Mouse (Mus musculus) heart, postnatal 10 days (tissue): Measurements from ENCODE around the gene Fam24b. TPM values are rescaled to one million over a fixed set of nuclear protein-coding genes. Genes with fewer than 3 reads are reported as not detected.
A peak's percentile ranks its signal among the peaks of the same experiment; 100 is the strongest.

ENCODE experiments used
- DNase-seq, 2 experiments: peaks; one replicate each; pipeline ENCODE4 v3.0.0; 2021
- intact Hi-C: fragments of 180-260 bp; cut with DNase I; formaldehyde crosslinking; loops from one replicate; pipeline ENCODE4 v1.15.1; 2025
- total RNA-seq, 2 experiments: library from RNA; stranded (reverse); gene quantifications; 2 replicates each; pipeline ENCODE4 v1.2.3; 2021

The Fam24b gene
- not detected for total RNA-seq

DNA sequence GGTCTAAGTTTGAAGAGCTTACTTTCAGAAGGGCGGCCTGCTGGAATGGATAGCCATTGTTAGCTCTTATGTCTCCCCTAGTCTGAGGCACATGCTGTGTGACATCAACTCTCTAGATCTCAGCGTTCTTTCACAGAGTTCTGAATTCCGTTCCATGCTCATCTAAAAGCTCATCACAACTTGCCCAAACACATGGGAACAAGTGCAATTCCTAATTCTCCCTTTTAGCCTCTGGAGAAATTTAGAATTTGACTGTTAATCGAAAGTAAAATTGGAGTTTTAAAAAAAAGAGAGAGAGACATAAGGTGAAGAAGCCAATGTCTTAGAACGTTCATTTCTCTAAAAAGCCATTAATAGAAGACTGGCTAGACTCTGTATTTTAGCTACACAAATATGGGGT is at the start of gene Fam24b:
Fam24b (minus strand) TSS at position 101 of the 400 bp plus-strand sequence.
- intact Hi-C loops, result loop anchor here (10.0 kb wide), 1 partner anchor 215 kb away; no protein-coding TSS in a partner anchor
- DNase-seq, result no peak

DNA sequence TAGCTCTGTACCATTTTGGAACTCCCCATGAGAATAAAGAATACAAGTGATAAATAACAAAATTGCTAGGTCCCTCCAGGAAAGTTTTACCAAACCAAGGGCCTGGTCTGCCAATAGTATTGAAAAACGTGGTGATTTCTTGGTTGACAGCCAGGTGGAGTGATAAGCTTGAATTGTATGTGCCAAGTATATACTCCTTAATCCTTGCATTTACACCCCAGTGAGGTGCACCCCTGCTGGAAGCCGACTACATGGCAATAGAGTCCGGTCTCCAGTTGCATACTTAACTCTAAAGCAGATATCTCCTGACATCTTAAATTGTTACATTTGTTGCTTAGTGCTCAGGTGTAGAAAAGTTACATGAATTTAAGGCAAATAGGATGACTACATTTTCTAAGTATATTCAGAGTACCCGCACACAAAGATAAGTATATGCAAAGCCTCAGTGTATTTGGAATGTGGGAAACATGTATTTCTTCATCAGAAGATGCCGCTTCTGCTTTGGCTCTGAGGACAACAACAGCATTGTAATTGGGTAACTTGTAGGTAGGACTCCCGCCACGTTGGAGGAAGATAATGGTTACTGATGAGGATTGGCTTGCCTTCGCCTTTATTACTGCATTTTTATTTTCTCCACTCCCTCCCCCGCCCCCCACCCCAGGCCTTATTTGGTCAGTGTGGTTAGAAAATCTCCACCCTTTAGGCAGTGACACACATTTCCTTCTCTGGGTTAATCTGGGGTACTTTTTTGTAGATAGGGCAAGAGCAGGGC is 42.8 kb upstream of the Fam24b start:
- intact Hi-C loops, result no loop called here
- DNase-seq, result no peak

DNA sequence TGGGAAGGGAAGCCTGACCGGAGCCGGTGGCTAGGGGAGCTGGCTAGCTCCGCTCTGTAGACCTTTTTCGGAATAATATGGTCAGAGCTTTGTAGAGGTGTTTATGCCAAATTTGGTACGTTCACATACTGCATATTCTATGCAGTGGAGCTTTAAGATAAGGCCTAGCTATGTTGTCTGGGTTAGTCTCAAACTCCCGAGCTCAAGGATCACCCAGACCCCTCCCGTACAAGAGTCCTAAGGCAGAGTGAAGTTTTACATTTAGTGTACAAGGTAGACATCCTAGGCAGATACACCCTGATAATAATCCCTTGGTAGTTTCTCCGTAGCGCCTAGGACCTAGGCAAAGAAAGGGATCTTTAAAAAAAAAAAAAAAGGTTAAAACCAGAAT is 42.1 kb upstream of the Fam24b start:
- intact Hi-C loops, result no loop called here
- no peak for DNase-seq

DNA sequence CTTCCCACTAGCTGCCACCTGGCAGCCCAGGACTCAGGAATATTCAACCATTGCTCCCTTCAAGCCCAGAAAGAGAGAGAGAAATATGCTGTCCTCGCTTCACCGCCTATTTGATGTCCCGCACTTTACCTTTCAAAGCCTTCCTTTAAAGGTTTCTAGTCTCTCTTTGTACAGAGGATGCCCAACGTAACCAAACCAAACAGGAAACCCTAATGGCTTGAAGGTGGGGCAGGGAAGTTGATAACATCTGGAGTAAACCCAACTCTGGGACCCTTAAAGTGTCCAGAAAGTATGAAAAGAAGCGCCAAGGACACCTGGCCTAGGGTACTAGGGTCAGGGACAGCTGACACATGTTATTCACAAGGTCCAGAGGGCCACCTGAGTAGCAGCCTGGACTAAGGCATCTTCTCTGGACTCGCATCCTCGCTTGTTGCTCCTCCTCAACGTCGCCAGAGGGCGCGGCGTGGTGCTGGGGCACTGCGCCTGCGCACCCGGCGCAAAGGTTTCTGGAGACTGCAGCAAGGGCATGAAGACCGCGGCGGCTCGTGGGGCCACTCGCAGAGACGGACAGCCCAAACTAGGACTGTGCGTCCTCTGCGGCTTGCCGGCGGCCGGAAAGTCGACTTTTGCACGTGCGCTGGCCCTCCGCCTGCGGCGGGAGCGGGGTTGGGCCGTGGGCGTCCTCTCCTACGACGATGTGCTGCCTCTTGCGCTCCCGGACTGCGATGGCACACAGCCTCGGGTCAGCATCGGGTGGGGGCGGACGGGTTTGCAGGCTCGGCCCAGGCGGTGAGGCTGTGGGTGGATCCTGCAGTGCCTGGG is 41.5 kb upstream of the Fam24b start, which contains the start of gene Pstk:
Pstk (plus strand) TSS at position 494 of the 822 bp plus-strand sequence.
- intact Hi-C loops, result no loop called here
- DNase-seq, result peak; percentile 94

DNA sequence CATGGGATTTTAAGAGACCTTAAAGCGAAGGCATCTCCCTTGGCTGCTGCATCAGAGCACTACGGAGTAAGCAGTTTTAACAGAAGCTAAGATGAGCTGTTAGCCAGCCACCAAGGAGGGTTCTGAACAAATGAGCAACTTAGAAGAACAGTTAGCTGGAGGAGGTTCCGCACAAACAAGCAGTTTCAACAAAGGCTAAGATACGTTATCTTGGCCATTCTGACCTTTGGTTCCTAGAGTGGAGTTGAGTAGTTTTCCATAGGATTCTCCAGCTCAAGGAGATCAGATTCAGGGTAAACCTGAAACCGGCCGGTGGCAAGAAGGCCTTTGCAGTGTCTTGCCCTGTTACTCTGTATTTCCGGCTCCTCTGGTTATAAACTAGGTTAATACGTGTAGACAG is 34.8 kb upstream of the Fam24b start:
- intact Hi-C loops, result loop anchor here (5.0 kb wide), 1 partner anchor 193 kb away; no protein-coding TSS in a partner anchor
- no peak for DNase-seq

DNA sequence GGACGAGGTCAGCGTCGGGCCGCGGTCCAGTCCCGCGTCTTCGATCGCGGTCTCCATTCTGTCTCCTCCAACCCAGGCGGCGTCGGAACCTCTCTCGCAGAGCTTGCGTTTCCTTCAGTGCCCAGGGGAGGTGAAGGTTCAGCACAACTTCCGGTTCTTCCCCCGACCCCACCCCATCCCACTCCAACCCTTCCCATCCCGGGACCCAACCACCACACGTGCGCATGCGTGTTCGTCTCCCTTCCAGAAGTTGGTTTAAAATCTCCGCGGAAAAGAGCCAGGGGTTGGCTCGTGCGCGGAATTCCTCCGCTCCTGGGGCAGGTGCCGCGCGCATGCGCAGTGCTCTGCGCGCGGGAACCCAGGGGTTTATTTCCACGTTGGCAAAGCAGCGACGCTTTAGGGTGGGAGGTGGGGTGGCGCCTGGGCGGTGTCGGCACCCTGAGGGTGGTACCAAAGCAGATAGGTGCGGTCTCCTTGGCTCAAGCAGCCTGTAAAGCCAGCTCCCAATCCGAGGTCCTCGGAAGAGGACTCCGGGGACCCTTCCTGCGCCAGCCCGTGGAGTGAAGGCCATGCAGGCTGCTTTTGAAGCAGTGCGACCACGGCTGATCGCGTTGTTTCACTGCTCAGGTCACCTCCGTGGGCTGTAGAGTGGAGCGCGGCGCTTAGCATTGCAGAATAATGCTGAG is 33.4 kb upstream of the Fam24b start, which contains the start of gene 2310057M21Rik:
2310057M21Rik (minus strand) TSS at position 145 of the 686 bp plus-strand sequence.
- intact Hi-C loops, result loop anchor here (2.0 to 5.0 kb wide), 2 partner anchors 48 to 195 kb away; partner anchors contain the start of genes Acadsb and Ikzf5
- peak; percentile 95 to 97 for DNase-seq

DNA sequence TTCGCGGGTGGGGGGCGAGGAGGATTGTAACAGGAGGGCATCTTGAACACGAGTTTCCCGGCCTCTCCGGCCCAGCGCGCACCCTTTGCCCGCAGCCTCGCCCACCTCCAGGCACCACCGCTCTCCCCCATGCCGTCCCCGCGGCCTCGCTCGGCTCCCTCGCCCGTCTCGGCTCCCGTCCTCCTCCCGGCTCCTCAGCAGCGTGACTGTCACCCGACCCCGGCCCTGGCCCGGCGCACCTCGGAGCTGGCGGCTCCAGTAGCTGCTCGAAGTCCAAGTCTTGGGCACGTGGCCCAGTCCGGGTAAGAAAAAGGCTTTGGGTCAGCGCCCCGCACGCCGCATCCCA is 32.9 kb upstream of the Fam24b start:
- DNase-seq, result no peak
- intact Hi-C loops, result loop anchor here (2.0 to 5.0 kb wide), 2 partner anchors 49 to 195 kb away; partner anchors contain the start of genes Acadsb and Ikzf5

DNA sequence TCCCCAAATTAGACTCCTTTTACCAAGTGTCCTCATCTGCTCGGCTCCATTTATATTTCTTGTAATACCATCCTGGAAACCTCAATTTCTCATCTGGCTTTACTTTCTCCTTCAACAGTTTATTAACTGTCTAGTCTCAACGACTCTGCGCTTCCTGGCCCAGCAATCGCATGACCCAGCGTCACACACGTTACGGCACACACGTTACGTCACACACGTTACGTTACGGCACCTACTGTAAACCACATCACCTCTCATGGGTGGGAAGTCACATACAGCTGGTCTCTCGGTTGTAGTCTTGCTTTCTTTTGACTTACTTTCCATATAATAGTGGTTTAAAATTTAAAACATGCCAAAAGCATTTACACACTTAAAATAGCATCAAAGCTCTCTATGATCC is 26.8 kb upstream of the Fam24b start:
- intact Hi-C loops, result no loop called here
- DNase-seq, result no peak

DNA sequence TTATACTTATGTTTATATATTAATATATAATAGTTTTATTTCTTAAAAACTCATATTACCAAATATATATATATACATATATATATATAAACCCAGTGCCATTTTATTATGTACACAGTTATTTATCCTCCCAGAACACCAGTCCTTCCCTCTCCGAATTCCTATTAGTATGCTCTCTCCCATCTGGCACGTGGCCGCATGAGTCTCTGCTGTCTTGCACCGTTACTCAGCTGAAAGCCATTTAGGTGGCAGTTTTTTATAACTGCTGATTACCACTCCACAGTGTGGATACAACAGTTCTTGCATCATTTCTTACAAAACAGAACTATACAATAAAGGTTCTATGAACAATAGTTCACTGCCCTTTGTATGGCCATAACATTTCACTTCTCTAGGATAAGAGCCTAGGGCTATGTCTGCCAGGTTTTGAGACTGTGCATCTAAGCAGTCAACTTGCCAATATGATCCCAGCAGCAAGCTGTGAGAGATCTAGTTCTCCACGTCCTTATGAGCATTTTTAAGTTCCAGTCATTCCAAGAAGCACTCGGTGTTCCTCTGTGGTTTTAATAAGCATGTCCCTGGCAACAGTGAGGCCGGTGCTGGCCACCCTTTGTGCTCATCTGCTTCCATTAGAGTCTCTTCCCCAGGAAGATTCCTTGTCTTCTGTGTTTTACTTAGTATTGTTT is 16.7 kb upstream of the Fam24b start:
- intact Hi-C loops, result no loop called here
- DNase-seq, result no peak

DNA sequence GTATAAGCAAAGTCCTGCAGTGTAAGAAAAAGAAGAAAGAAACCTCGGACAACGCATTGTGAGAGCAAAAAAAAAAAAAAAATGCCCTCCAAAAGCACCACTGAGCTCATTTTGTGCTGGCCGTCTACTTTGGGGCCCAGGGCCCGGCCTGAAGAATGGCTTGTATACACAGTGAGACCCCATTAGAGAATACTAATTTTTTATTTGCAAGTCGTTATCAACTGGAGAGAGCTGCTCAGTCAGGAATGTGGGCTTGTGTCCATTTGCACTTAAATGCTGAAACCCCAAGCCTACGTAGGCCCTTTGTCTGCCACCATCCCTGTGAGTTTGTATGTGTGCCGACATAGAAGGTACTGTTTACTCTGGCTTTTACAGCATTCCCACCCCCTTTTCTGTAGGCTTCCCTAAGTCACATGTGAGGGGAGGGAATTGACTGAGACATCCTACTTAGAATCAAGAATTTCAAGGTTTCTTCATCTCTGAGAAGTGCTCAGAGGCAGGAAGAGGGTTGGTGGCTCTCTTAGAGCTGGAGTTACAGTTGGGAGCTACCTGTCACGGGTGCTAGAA is 8.3 kb upstream of the Fam24b start:
- DNase-seq, result no peak
- intact Hi-C loops, result no loop called here

DNA sequence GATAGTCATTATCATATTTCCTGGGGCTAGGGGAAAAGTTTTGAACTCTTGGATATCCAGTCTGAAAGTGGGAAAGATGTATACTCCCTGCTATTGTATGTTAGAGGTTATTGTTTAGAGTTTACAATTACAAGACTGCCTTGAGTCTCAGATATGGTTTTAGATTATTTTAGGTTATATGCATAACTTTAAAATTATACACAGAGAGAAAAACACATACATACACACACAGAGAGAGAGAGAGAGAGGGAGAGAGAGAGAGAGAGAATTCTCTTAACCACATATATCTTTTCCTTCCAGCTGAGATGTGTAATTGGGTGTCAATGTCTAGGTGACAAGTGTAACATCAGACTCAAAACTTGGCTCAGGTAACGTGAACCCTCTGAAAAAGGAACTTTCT is 4.2 kb upstream of the Fam24b start, which contains the start of gene Fam24a:
Fam24a (plus strand) TSS at position 301 of the 400 bp plus-strand sequence.
- DNase-seq, result no peak
- intact Hi-C loops, result no loop called here

DNA sequence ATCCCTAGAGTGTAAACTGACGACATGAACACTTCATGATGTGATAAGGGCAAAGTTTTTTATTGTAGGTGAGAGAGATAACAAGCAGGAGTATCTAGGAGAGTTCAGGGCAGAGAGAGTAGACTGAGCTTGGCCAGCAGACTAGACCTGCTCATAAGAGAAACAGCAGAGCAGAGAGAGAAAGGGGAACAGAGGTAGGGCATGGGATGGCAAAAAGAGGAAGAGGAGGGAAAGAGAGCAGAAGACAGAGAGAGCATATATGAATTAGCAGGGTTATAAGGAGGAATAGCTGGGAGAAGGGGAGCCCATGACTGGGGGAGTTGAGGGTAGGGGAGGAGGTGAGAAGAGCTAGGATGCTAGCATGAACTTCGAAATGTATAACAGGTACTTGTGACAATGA is 2.4 kb upstream of the Fam24b start:
- intact Hi-C loops, result no loop called here

DNA sequence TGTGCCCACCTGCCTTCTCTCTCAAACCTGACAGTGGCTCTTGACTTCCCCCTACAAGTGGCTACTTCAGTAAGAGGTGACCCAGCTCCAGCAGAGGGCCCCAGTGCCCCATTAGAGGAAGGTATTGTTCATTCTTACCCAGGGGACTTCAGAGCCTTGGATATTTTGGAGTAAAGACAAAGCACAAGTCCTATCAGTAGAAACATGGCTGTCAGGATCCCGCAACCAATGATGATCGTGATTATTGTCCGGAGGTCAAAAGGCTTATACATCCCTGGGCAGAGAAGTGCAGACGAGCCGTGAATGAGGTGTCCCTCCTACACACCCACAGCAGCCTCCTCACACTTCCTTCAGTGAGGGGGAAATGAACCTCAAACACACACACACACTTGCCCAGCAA is 2.3 kb downstream of the Fam24b start:
- no peak for DNase-seq
- intact Hi-C loops, result loop anchor here (10.0 kb wide), 1 partner anchor 212 kb away; no protein-coding TSS in a partner anchor

More for the DNA sequence above, 2.4 kb upstream of the Fam24b start:
- DNase-seq, result no peak

DNA sequence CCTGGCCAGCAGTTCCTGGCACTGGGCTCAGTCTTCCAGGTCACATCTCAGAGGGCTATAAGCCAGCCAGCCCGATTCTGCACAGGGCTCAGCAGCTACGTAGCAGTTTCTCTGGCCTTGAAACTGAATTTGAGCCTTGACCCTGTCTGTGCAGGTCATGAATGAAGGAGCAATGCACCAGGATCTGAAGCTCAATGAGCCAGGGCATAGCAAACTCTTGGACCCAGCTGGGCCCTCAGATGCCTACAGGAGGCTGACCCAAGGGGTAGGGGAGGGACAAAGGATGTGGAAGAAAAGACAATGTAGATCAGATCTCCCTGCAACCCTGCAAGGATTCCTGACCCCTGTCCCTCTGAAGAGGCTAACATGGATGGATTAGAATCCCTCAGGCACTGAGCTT is 7.1 kb downstream of the Fam24b start, which contains the start of gene Cuzd1:
Cuzd1 (minus strand) TSS at position 101 of the 400 bp plus-strand sequence.
- intact Hi-C loops, result loop anchor here (10.0 kb wide), 1 partner anchor 207 kb away; no protein-coding TSS in a partner anchor
- DNase-seq, result no peak

DNA sequence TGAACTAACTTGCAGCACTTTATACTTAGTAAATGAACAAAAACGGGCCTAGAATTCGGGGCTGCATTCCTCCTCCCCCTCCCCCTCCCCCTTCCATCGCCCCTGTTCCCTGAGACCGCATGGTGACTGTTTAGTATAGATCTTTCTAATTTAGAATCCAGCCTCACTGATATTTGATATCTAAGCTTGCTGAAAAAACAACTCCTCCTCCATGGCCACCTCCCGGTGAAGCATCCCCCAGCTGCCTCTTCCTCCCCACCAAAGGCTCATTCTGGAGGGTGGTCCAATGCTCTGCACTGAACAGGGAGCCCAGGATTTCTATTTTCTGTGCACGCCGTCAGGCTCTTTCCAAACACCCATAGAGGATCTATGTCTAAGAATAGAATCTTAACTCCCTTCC is 11.0 kb downstream of the Fam24b start:
- DNase-seq, result no peak
- intact Hi-C loops, result no loop called here

DNA sequence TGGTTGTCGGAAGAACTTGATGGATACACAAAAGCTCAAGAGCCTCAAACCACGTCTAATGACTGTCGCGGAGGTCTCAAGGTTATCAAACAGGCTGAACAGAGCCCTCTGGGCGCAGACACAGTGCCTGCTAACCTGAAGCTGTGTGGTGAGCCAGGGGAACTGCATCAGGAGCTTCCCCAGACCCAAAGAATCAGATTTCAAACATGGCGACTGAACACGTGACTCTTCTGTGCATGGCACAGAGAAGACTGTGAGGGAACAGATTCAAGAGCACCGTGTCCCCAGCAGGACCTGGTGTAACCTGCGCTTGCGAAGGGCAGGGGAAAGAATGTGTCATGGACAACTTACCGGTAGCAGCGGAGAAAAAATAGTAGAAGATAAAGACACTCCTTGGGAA is 11.7 kb downstream of the Fam24b start:
- intact Hi-C loops, result no loop called here
- DNase-seq, result no peak

DNA sequence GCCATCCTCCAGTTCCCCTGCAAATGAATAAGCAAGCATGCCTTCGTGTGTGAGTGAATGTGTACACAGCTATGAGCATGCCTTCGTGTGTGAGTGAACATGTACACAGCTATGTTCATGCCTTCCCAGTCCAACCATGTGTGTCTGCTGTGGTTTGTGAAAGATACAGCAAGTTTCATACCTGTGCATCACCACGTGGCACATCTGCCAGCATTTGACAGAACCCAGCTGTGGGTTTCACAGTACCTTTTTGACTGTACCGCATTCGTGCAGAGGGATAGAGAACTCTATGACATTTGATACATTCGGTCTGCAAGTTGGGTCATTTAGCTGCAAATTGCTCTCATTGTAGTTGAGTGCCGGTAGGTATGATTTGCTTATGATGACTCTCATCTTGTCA is 14.8 kb downstream of the Fam24b start:
- DNase-seq, result no peak
- intact Hi-C loops, result no loop called here

DNA sequence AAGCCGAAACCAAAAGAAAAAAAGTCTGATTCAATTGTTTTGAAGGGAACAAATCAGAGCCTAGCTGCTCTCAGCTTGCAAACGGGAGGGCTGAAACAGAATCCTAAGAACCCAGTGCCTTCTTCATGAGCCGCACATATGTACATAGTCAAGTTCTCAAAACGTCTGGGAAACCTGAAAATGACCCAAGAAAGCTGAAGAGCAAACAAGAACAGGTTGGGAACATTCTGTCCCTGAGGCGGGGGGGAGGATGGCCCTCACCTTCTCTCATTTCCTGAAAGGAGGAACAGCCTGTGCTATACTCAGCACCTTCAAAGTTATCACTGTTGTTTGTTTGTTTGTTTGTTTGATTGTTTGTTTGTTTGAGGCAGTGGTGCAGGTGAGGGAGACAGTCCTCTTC is 22.6 kb downstream of the Fam24b start:
- intact Hi-C loops, result no loop called here
- DNase-seq, result no peak

DNA sequence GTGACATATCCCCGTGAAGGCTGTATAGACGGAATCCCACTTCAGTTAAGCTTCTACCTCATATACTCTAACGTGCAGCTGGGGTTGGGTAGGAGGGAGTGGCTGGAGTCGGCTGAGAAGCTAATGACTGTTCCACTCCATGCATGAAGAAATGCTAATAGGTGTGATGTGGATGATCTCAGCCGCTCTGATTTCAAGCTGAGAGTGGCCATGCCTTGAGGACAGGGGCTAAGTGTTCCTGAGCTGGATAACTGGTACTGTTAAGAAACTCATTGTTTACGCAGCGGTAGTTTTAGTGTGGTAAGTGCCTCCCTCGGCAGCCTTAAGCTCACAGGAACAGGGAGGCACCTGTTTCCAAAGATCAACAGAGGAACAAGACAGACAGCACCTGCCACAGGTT is 26.0 kb downstream of the Fam24b start:
- intact Hi-C loops, result no loop called here
- no peak for DNase-seq

DNA sequence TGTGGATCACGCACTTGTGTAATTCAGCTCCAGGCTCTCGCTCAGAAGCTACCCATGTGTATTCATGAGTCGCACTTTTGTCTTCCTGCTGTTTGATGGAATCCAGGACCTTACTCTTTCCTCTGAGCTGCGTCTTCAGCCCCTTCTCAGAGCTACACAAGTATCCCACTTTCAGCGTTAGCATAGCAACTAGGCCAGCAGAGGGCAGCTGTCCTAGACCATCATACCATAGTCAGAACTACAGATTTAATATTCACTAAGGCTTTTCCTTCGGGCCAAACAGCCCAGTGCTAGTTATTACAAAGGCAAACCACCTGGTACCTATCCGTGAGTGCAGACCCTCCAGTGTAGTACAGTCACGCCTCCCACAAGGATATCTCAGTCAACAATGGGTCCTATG is 32.2 kb downstream of the Fam24b start:
- DNase-seq, result no peak
- intact Hi-C loops, result no loop called here
